Mouse (Mus musculus) C2C12 (cell line): ENCODE data around the gene Tpst2.

Source experiments
- CTCF ChIP-seq: IDR thresholded peaks from one replicate; pipeline ENCODE4 v1.5.1; 2011; ENCODE audit not compliant: control insufficient read depth, insufficient read depth, insufficient read length
- FOSL1 ChIP-seq: IDR thresholded peaks from one replicate; pipeline ENCODE4 v1.8.0; 2011; ENCODE audit warnings: mild to moderate bottlenecking, low read length; ENCODE audit not compliant: poor library complexity, insufficient read depth, severe bottlenecking
- MAX ChIP-seq: IDR thresholded peaks from one replicate; pipeline ENCODE4 v1.6.1; 2011; ENCODE audit warnings: mild to moderate bottlenecking, control low read depth
- USF1 ChIP-seq: IDR thresholded peaks from one replicate; pipeline ENCODE4 v1.6.1; 2011; ENCODE audit warnings: low read depth, mild to moderate bottlenecking, control low read depth, moderate library complexity

GRCm38 (mm10) chr5:112282123-112282779 lies 5.8 kb downstream of the Tpst2 start:
- TF ChIP-seq CTCF (no peak), USF1 (no peak), FOSL1 (no peak), MAX (no peak)
